23 mouse cellular contexts compared by ENCODE assay signal in the genomic region with DNA sequence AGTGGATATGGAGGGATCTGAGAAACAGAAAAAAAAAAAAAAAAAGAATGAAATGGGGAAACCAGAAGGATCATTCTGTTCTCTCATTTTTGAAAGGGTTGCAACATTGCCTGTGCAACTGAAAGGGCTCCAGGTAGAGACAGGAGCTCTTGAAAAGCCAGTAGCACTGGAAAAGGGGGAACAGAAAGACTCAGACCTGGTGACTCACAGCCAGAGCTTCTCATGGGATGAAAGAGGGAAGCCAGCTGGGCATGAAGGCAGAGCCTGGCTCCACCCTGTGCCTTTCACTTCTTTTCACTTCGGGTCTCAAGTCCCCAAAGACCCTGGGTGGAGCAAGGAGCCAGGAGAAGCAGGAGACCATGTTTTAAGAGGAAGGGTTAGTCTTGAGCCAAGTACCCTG. TPM values are rescaled to one million over a fixed set of nuclear protein-coding genes. Genes with fewer than 3 reads are reported as not detected.
A peak's percentile ranks its signal among the peaks of the same experiment; 100 is the strongest.
DNase-seq lines count a peak whose midpoint lies in the region; ATAC-seq lines count a peak whose summit lies in the region.
"Had no signal": no experiment of that assay in that cellular context is flagged by ENCODE, and none has a peak within 500 bp of the region (broad histone marks: within the 10 kb centered on the region; RNA-seq: fewer than 3 reads in every experiment).

No protein-coding gene starts in this region.

- ATAC-seq in granulocyte monocyte progenitor cell, adult 5-6 weeks (replicated peaks; ENCODE audit: poor library complexity, severe bottlenecking) = peak; percentile 78
- peak; percentile 16; the same call in 1 of the 2 replicates for ATAC-seq in megakaryocyte progenitor cell, adult 5-6 weeks (replicated peaks; ENCODE audit: poor library complexity)
- no peak for ATAC-seq in erythroblast, adult 5-6 weeks (replicated peaks; ENCODE audit: low FRiP score, poor library complexity, severe bottlenecking)
- no peak for ATAC-seq in erythroid progenitor cell, adult 5-6 weeks (replicated peaks; ENCODE audit: low FRiP score, poor library complexity, severe bottlenecking)
- ATAC-seq: activated CD4-positive, CD25-positive, alpha-beta regulatory T cell, adult 4 months; CD4-positive, CD25-positive, alpha-beta regulatory T cell, adult 4 months; forebrain, embryonic 13.5 days; forebrain, embryonic 15.5 days; forebrain, postnatal 0 days; Patski had no signal

- DNase-seq in 3T3-L1 (ENCODE audit: low read depth, low spot score) = peak; percentile 49
- DNase-seq in ES-CJ7 (ENCODE audit: low read depth, low spot score) = peak; percentile 6
- no peak for DNase-seq in kidney, postnatal 10 days
- DNase-seq in left cerebral cortex, adult 18-20 months (ENCODE audit: low spot score in 2 of 2) = no peak
- DNase-seq: adrenal gland, adult 8-10 months; adrenal gland, postnatal 14 days; adrenal gland, postnatal 36 days; B cell, adult 2 months; cerebellum, adult 11-12 months; cerebellum, adult 2 months; cerebellum, adult 9-10 months; cerebellum, postnatal 10 days; cerebellum, postnatal 25 days; forebrain, postnatal 0 days had no signal

RNA-seq across cellular contexts. Expression of gene Rpl11, which starts 2.8 kb away (rescaled TPM):
- total RNA-seq in granulocyte monocyte progenitor cell, adult 5-6 weeks (2014; fragmentation: Nextera tagmentation) = 1,756 and 1,826 TPM in 2 replicates
- 806 and 1,025 TPM in 2 replicates for total RNA-seq in granulocyte monocyte progenitor cell, adult 5-6 weeks (2017)
- 1,572 and 1,580 TPM in 2 replicates for total RNA-seq in megakaryocyte progenitor cell, adult 5-6 weeks (2015)
- total RNA-seq in megakaryocyte progenitor cell, adult 5-6 weeks (2017) = 841 and 996 TPM in 2 replicates
- 304 and 345 TPM in 2 replicates for total RNA-seq in erythroblast, adult 5-6 weeks (2015; ENCODE audit: low replicate concordance)
- total RNA-seq in erythroblast, adult 5-6 weeks (2017; ENCODE audit: low replicate concordance) = 128 and 153 TPM in 2 replicates
- total RNA-seq in left cerebral cortex, adult 18-20 months (2021) = 100 to 1,000 TPM; 277 to 280 TPM
- 337 and 379 TPM in 2 replicates for total RNA-seq in erythroid progenitor cell, adult 5-6 weeks (2015; ENCODE audit: low replicate concordance)
- 133 and 171 TPM in 2 replicates for total RNA-seq in erythroid progenitor cell, adult 5-6 weeks (2017; ENCODE audit: low replicate concordance)

RNA-seq across cellular contexts. Expression of gene Eloa, which starts 34.5 kb away (rescaled TPM):
- 49.1 and 52.3 TPM in 2 replicates for total RNA-seq in granulocyte monocyte progenitor cell, adult 5-6 weeks (2014; fragmentation: Nextera tagmentation)
- total RNA-seq in granulocyte monocyte progenitor cell, adult 5-6 weeks (2017) = 62.1 and 63.6 TPM in 2 replicates
- total RNA-seq in megakaryocyte progenitor cell, adult 5-6 weeks (2015) = 55.2 and 58.2 TPM in 2 replicates
- 50.3 and 56.8 TPM in 2 replicates for total RNA-seq in megakaryocyte progenitor cell, adult 5-6 weeks (2017)
- total RNA-seq in erythroblast, adult 5-6 weeks (2015; ENCODE audit: low replicate concordance) = 35.7 and 44.5 TPM in 2 replicates
- 40.0 and 53.8 TPM in 2 replicates for total RNA-seq in erythroblast, adult 5-6 weeks (2017; ENCODE audit: low replicate concordance)
- total RNA-seq in left cerebral cortex, adult 18-20 months (2021) = 10 to 100 TPM; 25.6 to 26.0 TPM
- total RNA-seq in erythroid progenitor cell, adult 5-6 weeks (2015; ENCODE audit: low replicate concordance) = 54.8 and 64.1 TPM in 2 replicates
- total RNA-seq in erythroid progenitor cell, adult 5-6 weeks (2017; ENCODE audit: low replicate concordance) = 60.8 and 64.2 TPM in 2 replicates

Comparison
In these comparisons a context has a peak if more than half of its experiments do, and no peak if none do; other contexts are left out.
1. DNase-seq: peak in 3T3-L1 (single experiment) and ES-CJ7 (single experiment); none in kidney, postnatal 10 days (single experiment) and left cerebral cortex, adult 18-20 months (0 of 2).
2. ATAC-seq: peak in granulocyte monocyte progenitor cell, adult 5-6 weeks (single experiment) and megakaryocyte progenitor cell, adult 5-6 weeks (single experiment); none in erythroblast, adult 5-6 weeks (single experiment) and erythroid progenitor cell, adult 5-6 weeks (single experiment).